Mouse (Mus musculus) T-cell, adult 2 months (primary cell): ENCODE measurements around the gene Aox3.

Experiments
- DNase-seq: peaks from one replicate; pipeline ENCODE4 v3.0.0; 2022; ENCODE audit warnings: low spot score

Aox3 gene

GRCm38 (mm10) chr1:58105685-58106084 lies 7.2 kb upstream of the Aox3 start:
- DNase-seq, result no peak

- DNase-seq, result no peak
Observed at GRCm38 (mm10) chr1:58107066-58107465, 5.9 kb upstream of the Aox3 start.

GRCm38 (mm10) chr1:58110241-58110640 lies 2.7 kb upstream of the Aox3 start:
- DNase-seq, result no peak

GRCm38 (mm10) chr1:58111315-58111714 lies 1.6 kb upstream of the Aox3 start:
- DNase-seq, result no peak

- no peak for DNase-seq
Observed at GRCm38 (mm10) chr1:58113441-58113840, 511 bp downstream of the Aox3 start.

- no peak for DNase-seq
Observed at GRCm38 (mm10) chr1:58114021-58114560, 1.2 kb downstream of the Aox3 start.

GRCm38 (mm10) chr1:58114666-58115375 lies 1.9 kb downstream of the Aox3 start:
- DNase-seq, result no peak

- no peak for DNase-seq
Observed at GRCm38 (mm10) chr1:58118231-58118630, 5.3 kb downstream of the Aox3 start.

GRCm38 (mm10) chr1:58124901-58125300 lies 12.0 kb downstream of the Aox3 start:
- no peak for DNase-seq

GRCm38 (mm10) chr1:58137891-58138290 lies 25.0 kb downstream of the Aox3 start:
- no peak for DNase-seq

GRCm38 (mm10) chr1:58138986-58139385 lies 26.1 kb downstream of the Aox3 start:
- no peak for DNase-seq

GRCm38 (mm10) chr1:58140607-58141006 lies 27.7 kb downstream of the Aox3 start:
- no peak for DNase-seq

GRCm38 (mm10) chr1:58144384-58145069 lies 31.6 kb downstream of the Aox3 start:
- no peak for DNase-seq

- no peak for DNase-seq
Observed at GRCm38 (mm10) chr1:58146026-58146425, 33.1 kb downstream of the Aox3 start.

GRCm38 (mm10) chr1:58147776-58148175 lies 34.8 kb downstream of the Aox3 start:
- DNase-seq, result no peak

GRCm38 (mm10) chr1:58152247-58152646 lies 39.3 kb downstream of the Aox3 start:
- no peak for DNase-seq

GRCm38 (mm10) chr1:58156747-58157146 lies 43.8 kb downstream of the Aox3 start:
- peak; percentile 56 for DNase-seq

GRCm38 (mm10) chr1:58169893-58170292 lies 57.0 kb downstream of the Aox3 start:
- no peak for DNase-seq

GRCm38 (mm10) chr1:58188514-58189175 lies 75.7 kb downstream of the Aox3 start:
- no peak for DNase-seq

GRCm38 (mm10) chr1:58194317-58194716 lies 81.4 kb downstream of the Aox3 start:
- no peak for DNase-seq

GRCm38 (mm10) chr1:58194988-58195387 lies 82.1 kb downstream of the Aox3 start:
- DNase-seq, result no peak

- peak; percentile 67 for DNase-seq
Observed at GRCm38 (mm10) chr1:58195541-58195940, 82.6 kb downstream of the Aox3 start.

- no peak for DNase-seq
Observed at GRCm38 (mm10) chr1:58197023-58197422, 84.1 kb downstream of the Aox3 start.
